Mouse (Mus musculus): Measurements from ENCODE around the gene Tjp3. TPM values are rescaled to one million over a fixed set of nuclear protein-coding genes. Genes with fewer than 3 reads are reported as not detected.
A peak's percentile ranks its signal among the peaks of the same experiment; 100 is the strongest.

Tjp3 gene
- polyA plus RNA-seq, 1 experiment, result 9.8 TPM

DNA sequence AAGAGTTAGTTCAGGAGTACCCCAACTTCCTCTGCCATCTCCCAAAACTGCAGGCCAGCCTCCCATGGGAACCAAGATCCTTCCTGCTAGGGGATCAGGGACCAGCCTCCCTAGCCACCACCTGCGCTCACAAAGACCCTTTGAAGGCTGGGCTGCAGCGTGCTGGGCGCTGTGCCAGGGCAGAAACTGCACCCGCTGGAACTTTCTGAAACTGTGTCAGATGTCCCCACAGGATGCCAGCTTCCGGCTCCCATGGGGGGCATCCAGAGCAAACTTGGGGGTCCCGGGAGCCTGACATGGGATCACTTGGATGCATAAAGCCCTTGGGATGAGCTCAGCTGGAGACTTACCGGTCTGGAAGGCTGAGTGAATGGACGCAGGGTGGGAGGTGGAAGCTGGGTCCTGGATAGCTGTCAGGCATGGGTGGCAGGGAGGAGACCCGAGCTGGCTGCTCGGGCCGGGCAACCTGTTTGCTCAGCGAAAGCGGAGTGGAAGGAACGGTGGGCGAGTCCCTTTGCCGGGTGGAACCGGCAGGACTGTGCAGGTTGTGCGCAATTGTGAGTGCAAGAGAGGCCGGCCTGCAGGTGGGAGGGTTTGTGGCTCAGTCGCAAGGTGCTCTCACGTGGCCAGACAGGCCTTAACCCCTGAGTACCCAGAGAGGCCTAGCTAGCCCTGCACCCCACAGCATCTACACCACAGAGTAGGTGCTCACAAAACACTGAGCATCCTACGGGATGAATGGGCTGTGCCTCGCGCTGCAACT lies 502 bp downstream of the Tjp3 start:
- TF ChIP-seq POLR2A (IDR thresholded peaks at IDR 0.05; ENCODE audit: borderline replicate concordance, low read depth, low read length) (no peak), CTCF (IDR thresholded peaks at IDR 0.05; ENCODE audit: low read depth, low read length) (no peak)
- H3K4me1 ChIP-seq (ENCODE audit: control insufficient read depth, insufficient read depth, low read length), result peaks cover 24% of the 10 kb centered on the region
- no peak overlapping the region for H3K4me3 ChIP-seq (ENCODE audit: insufficient read depth, low read length)
- H3K27ac ChIP-seq (ENCODE audit: insufficient read depth, low read depth, low read length), result peak overlapping the region; percentile 48; the same call in 1 of the 2 replicates

- no peak overlapping the region for H3K27ac ChIP-seq (ENCODE audit: insufficient read depth, low read depth, low read length)
- TF ChIP-seq CTCF (IDR thresholded peaks at IDR 0.05; ENCODE audit: low read depth, low read length) (no peak), POLR2A (IDR thresholded peaks at IDR 0.05; ENCODE audit: borderline replicate concordance, low read depth, low read length) (no peak)
- H3K4me3 ChIP-seq (ENCODE audit: insufficient read depth, low read length), result no peak overlapping the region
- peaks cover 17% of the 10 kb centered on the region for H3K4me1 ChIP-seq (ENCODE audit: control insufficient read depth, insufficient read depth, low read length)
Measured at GRCm38 (mm10) chr10:81289811-81290210, 1.6 kb downstream of the Tjp3 start.

DNA sequence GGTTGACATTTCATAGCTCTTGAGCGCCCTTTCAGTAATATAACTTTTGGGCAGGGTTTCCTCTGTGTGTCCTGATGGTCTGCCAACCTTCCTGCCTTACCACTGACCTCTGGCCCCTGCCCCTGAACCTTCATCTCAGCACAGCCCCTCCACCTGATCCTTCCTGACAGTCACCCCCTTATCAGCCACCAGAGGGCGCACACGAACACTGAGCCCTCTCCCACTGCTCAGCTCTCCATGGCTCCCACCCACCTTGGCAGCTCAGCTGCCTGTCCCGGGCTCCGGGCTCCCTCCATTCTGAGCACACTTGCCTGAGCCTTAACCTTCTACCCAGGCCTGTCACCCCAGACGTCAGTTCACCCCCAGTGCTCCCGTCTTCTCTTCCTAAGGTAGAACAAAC lies 2.1 kb downstream of the Tjp3 start:
- Histone ChIP-seq H3K27ac (ENCODE audit: insufficient read depth, low read depth, low read length) (no peak overlapping the region), H3K4me3 (ENCODE audit: insufficient read depth, low read length) (no peak overlapping the region), H3K4me1 (ENCODE audit: control insufficient read depth, insufficient read depth, low read length) (peaks cover 14% of the 10 kb centered on the region)
- TF ChIP-seq CTCF (IDR thresholded peaks at IDR 0.05; ENCODE audit: low read depth, low read length), result peak; percentile 77
- no peak for TF ChIP-seq POLR2A (IDR thresholded peaks at IDR 0.05; ENCODE audit: borderline replicate concordance, low read depth, low read length)

- TF ChIP-seq POLR2A (IDR thresholded peaks at IDR 0.05; ENCODE audit: borderline replicate concordance, low read depth, low read length) (no peak), CTCF (IDR thresholded peaks at IDR 0.05; ENCODE audit: low read depth, low read length) (0 out of 2 replicates have a peak, but pooled peaks have one; percentile 51)
- Histone ChIP-seq H3K4me1 (ENCODE audit: control insufficient read depth, insufficient read depth, low read length) (peaks cover 14% of the 10 kb centered on the region), H3K4me3 (ENCODE audit: insufficient read depth, low read length) (no peak overlapping the region), H3K27ac (ENCODE audit: insufficient read depth, low read depth, low read length) (no peak overlapping the region)
Measured at GRCm38 (mm10) chr10:81288601-81289000, 2.8 kb downstream of the Tjp3 start.

DNA sequence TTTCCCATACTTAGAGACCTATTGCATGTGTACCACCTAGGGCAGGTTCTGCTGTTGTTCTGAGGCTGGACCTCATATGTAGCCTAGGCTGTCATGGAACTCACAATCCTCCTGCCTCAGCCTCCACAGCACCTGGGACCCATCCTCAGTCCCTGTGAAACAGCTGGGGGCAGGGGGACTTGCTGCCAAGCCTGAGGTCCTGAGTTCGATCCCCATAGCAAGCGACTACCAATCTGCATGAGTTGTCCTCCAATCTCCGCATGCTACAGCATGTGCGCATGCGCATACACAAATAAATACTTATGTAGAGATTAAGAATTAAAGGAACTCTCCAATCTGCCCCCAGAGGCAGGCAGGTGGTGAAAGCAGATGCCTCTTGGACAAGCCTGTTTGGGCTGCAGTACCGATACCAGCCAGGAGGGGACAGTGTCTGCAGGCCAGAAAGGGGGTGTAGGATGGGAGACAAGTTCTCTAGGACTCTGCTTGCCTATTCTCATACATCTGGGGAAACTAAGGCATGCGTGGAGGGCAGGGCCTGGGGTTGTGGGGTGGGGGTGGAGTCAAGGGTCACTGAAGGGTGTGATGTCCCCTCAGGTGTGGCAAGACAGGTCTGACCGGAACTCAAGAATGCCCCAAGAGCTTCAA lies 3.7 kb downstream of the Tjp3 start:
- TF ChIP-seq POLR2A (IDR thresholded peaks at IDR 0.05; ENCODE audit: borderline replicate concordance, low read depth, low read length), result no peak
- TF ChIP-seq CTCF (IDR thresholded peaks at IDR 0.05; ENCODE audit: low read depth, low read length), result peak; percentile 94
- no peak overlapping the region for H3K27ac ChIP-seq (ENCODE audit: insufficient read depth, low read depth, low read length)
- H3K4me3 ChIP-seq (ENCODE audit: insufficient read depth, low read length), result no peak overlapping the region
- H3K4me1 ChIP-seq (ENCODE audit: control insufficient read depth, insufficient read depth, low read length), result peaks cover 14% of the 10 kb centered on the region

DNA sequence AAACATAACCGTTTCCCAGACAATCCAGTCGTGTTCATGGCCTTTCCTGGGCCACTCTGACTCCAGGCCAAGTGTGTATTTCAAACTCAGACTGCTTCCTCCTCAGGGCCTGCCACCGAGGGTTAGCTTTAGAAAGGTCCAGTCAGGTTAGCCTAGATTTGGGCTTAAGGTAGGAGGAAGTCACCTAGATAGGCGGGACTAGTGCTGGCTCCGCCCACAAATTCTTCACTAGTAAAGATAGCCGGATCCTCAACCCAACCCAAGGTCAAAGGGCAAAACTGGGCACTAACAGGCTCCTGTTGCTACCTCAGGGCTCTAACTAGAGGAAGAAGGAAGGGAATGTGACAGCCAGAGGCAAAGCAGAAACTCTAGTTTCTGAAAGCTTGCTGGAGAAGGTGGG lies 4.8 kb downstream of the Tjp3 start:
- H3K27ac ChIP-seq (ENCODE audit: insufficient read depth, low read depth, low read length), result no peak overlapping the region
- TF ChIP-seq CTCF (IDR thresholded peaks at IDR 0.05; ENCODE audit: low read depth, low read length) (no peak), POLR2A (IDR thresholded peaks at IDR 0.05; ENCODE audit: borderline replicate concordance, low read depth, low read length) (no peak)
- no peak overlapping the region for H3K4me3 ChIP-seq (ENCODE audit: insufficient read depth, low read length)
- peaks cover 8% of the 10 kb centered on the region for H3K4me1 ChIP-seq (ENCODE audit: control insufficient read depth, insufficient read depth, low read length)

GRCm38 (mm10) chr10:81285694-81286450 lies 5.5 kb downstream of the Tjp3 start:
- Histone ChIP-seq H3K27ac (ENCODE audit: insufficient read depth, low read depth, low read length) (no peak overlapping the region), H3K4me3 (ENCODE audit: insufficient read depth, low read length) (peak overlapping the region; percentile 72), H3K4me1 (ENCODE audit: control insufficient read depth, insufficient read depth, low read length) (peaks cover under 1% of the 10 kb centered on the region; the same call in 1 of the 2 replicates)
- 0 out of 2 replicates have a peak, but pooled peaks have one; percentile 16 for TF ChIP-seq CTCF (IDR thresholded peaks at IDR 0.05; ENCODE audit: low read depth, low read length)
- no peak for TF ChIP-seq POLR2A (IDR thresholded peaks at IDR 0.05; ENCODE audit: borderline replicate concordance, low read depth, low read length)

DNA sequence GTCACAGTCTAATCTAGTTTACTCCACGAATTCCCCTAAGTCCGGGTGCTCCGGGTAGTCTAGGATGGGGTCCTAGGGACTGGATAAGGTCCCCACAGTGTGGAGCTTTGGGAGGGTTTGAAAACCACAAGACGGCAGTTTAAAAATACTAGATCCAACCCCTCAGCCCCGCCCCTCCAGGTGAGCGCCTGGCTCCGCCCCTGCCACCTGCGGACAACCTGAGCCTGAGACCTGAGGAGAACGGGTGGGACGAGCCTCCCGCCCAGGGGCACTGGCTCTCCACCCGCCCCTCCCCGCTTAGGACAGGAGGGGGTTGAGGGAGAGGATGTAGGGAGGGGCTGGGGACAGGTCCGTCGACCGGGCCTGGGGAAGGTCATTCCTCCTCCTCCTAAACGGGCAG lies 6.7 kb downstream of the Tjp3 start:
- TF ChIP-seq POLR2A (IDR thresholded peaks at IDR 0.05; ENCODE audit: borderline replicate concordance, low read depth, low read length), result no peak
- no peak for TF ChIP-seq CTCF (IDR thresholded peaks at IDR 0.05; ENCODE audit: low read depth, low read length)
- H3K4me3 ChIP-seq (ENCODE audit: insufficient read depth, low read length), result no peak overlapping the region
- H3K4me1 ChIP-seq (ENCODE audit: control insufficient read depth, insufficient read depth, low read length), result no peaks in the 10 kb centered on the region; the same call in 1 of the 2 replicates
- H3K27ac ChIP-seq (ENCODE audit: insufficient read depth, low read depth, low read length), result no peak overlapping the region

- TF ChIP-seq CTCF (IDR thresholded peaks at IDR 0.05; ENCODE audit: low read depth, low read length) (no peak), POLR2A (IDR thresholded peaks at IDR 0.05; ENCODE audit: borderline replicate concordance, low read depth, low read length) (no peak)
- Histone ChIP-seq H3K4me1 (ENCODE audit: control insufficient read depth, insufficient read depth, low read length) (no peaks in the 10 kb centered on the region; the same call in 1 of the 2 replicates), H3K27ac (ENCODE audit: insufficient read depth, low read depth, low read length) (no peak overlapping the region), H3K4me3 (ENCODE audit: insufficient read depth, low read length) (no peak overlapping the region)
Measured at GRCm38 (mm10) chr10:81284189-81284588, 7.2 kb downstream of the Tjp3 start.

Data from bone marrow macrophage, adult 2 months (primary cell).